Mouse (Mus musculus): ENCODE measurements around the gene Agbl3.

DNA sequence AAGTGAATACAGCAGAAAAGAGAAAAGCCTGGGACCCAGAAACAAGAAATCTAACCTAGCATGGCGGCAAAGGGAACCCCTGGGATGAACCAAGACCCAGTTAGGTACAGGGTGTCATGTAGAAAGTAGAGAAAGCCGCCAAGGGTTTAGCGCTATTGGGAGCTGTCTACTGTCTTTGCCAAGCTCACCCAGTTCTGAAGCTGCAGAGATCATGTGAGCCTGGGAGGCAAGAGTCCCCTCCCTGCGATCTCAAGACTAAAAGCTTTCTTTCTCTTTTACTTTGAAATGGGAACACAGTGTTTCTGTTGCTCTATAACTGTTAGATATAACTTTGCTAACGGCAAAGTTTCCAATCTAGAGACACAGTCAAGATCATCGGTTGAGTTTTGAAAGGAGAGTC, 82.1 kb downstream of the Agbl3 start:
- TF ChIP-seq CTCF (IDR thresholded peaks at IDR 0.05; ENCODE audit: low read depth) (no peak), EP300 (IDR thresholded peaks at IDR 0.05; ENCODE audit: low read depth) (no peak)

All from liver, embryonic 14.5 days (tissue).